Mouse (Mus musculus) liver, embryonic 14.5 days (tissue): Measurements from ENCODE around the gene B3galnt1. TPM values are rescaled to one million over a fixed set of nuclear protein-coding genes. Genes with fewer than 3 reads are reported as not detected.

Experiments used
- ATAC-seq: fragments of 200-750 bp; cut with Nextera tagmentation; 2 replicates; pipeline ENCODE4 v1.8.0; 2017; ENCODE audit warnings: moderate number of reproducible peaks, mild to moderate bottlenecking, moderate library complexity; ENCODE audit not compliant: insufficient read depth
- DNase-seq, 3 experiments: peaks; one replicate each; pipeline ENCODE4 v3.0.0-alpha.2; 2012 to 2013; ENCODE audit warnings: low read depth in 3 of 3, low spot score in 3 of 3
- H3K27ac ChIP-seq: fragments of 300-500 bp; sonication (generic); 2 replicates; pipeline ENCODE4 v1.5.1; 2014; ENCODE audit warnings: moderate library complexity, mild to moderate bottlenecking, control low read depth, inconsistent platforms
- H3K27me3 ChIP-seq: fragments of 300-500 bp; sonication (generic); 2 replicates; pipeline ENCODE4 v1.6.1; 2014; ENCODE audit warnings: mild to moderate bottlenecking, low read length, moderate library complexity; ENCODE audit not compliant: control insufficient read depth, insufficient read depth
- H3K36me3 ChIP-seq: fragments of 300-500 bp; sonication (generic); replicated peaks from 2 replicates; pipeline ENCODE4 v1.6.1; 2014; ENCODE audit warnings: low read depth; ENCODE audit not compliant: control insufficient read depth, insufficient read depth
- H3K4me1 ChIP-seq, 2 experiments: fragments of 200-500 bp in 1 of 2; fragments of 300-500 bp in 1 of 2; sonication (generic) in 1 of 2; replicated peaks; 2 replicates each; pipeline ENCODE4 v1.6.1; 2012 to 2014; ENCODE audit warnings: antibody characterized with exemption in 1 of 2, inconsistent platforms in 1 of 2, low read length in 1 of 2; ENCODE audit not compliant: control insufficient read depth in 2 of 2, insufficient read depth in 2 of 2
- H3K4me2 ChIP-seq: fragments of 300-500 bp; sonication (generic); 2 replicates; pipeline ENCODE4 v1.6.1; 2014; ENCODE audit warnings: low read depth, mild to moderate bottlenecking, control low read depth, moderate library complexity
- H3K4me3 ChIP-seq, 2 experiments: fragments of 200-500 bp in 1 of 2; fragments of 300-500 bp in 1 of 2; sonication (generic) in 1 of 2; 2 replicates each; pipeline ENCODE4 v1.5.1; 2012 to 2014; ENCODE audit warnings: low read depth in 2 of 2, low read length in 2 of 2, mild to moderate bottlenecking in 2 of 2, control low read depth in 1 of 2, inconsistent platforms in 1 of 2, moderate library complexity in 1 of 2; ENCODE audit not compliant: insufficient read depth in 1 of 2
- H3K9ac ChIP-seq: fragments of 300-500 bp; sonication (generic); replicated peaks from 2 replicates; pipeline ENCODE4 v1.6.1; 2014; ENCODE audit warnings: mild to moderate bottlenecking, control low read depth, moderate library complexity
- H3K9me3 ChIP-seq: fragments of 300-500 bp; sonication (generic); 2 replicates; pipeline ENCODE4 v1.6.1; 2016; ENCODE audit warnings: low read length, mixed read lengths; ENCODE audit not compliant: control insufficient read depth
- CTCF ChIP-seq: IDR thresholded peaks from 2 replicates; pipeline ENCODE4 v1.5.1; 2016; ENCODE audit warnings: antibody characterized with exemption, low read depth, control low read depth
- EP300 ChIP-seq: IDR thresholded peaks from 2 replicates; pipeline ENCODE4 v1.6.1; 2016; ENCODE audit warnings: antibody characterized with exemption, low read depth
- WGBS: fragments of 180-500 bp; shearing (Covaris S2); extraction: QIAGEN DNeasy Blood & Tissue Kit; methylation state at CpG from one replicate; pipeline ENCODE4 v1.1.7; 2014; ENCODE audit not compliant: insufficient replicate concordance; 5-methylcytosine and 5-hydroxymethylcytosine counted together
- polyA plus RNA-seq, 2 experiments: library from polyadenylated mRNA; depleted of rRNA in 1 of 2; stranded (reverse) in 1 of 2; unstranded in 1 of 2; fragments of >200 nt; fragmentation: Nextera tagmentation in 1 of 2; extraction: Ambion mirVana in 1 of 2; gene quantifications; 2 replicates each; pipeline versions ENCODE4 v1.2.1 to v1.2.3; 2012 to 2014

The B3galnt1 gene
- polyA plus RNA-seq, 2 experiments, result 1.3 to 2.9 TPM

DNA sequence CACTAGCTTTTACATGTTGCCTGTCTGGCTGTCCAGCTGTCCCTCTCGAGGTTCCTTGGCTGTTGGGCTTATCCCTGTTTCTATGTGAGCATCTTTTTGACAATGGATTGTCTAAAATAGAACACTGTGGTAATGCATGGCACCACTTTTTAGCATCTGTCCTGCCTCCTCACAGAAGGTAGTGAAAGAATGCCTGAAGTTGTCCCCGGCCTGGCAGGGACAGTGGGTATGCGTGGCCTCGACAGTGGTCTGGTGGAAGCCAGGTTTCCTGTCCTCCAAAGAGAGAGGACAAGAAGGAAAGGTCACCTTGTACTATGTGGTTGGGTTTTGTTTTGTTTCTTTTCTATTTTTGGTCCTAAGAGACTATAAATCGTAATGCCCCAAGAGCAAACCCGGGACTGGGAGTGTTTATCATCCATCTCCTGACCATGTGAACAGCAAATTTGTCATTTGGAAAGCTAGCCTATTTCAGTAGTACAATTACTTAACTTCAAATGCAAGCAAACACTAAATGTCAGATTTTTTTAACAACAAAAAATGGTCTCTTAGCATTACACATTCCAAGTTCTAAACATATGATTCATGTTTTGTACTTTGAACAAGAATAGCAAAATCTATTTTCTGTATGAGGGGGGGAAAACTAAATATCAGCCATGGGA, 39.3 kb downstream of the B3galnt1 start:
- H3K27me3 ChIP-seq, result no peaks in the 10 kb centered on the region
- H3K9me3 ChIP-seq, result no peaks in the 10 kb centered on the region
- no peak overlapping the region for H3K27ac ChIP-seq
- WGBS, result 54% methylated on average over 6 of the region's 6 CpGs
- no peaks in the 10 kb centered on the region for H3K36me3 ChIP-seq
- DNase-seq, result no peak
- H3K4me2 ChIP-seq, result no peak overlapping the region
- no peak for TF ChIP-seq EP300
- no peak for TF ChIP-seq CTCF
- H3K4me3 ChIP-seq, result no peak overlapping the region
- ATAC-seq, result no peak
- peaks cover 0 to 5% of the 10 kb centered on the region in 2 experiments; a peak in 1 of 4 replicates for H3K4me1 ChIP-seq
- H3K9ac ChIP-seq, result no peak overlapping the region

DNA sequence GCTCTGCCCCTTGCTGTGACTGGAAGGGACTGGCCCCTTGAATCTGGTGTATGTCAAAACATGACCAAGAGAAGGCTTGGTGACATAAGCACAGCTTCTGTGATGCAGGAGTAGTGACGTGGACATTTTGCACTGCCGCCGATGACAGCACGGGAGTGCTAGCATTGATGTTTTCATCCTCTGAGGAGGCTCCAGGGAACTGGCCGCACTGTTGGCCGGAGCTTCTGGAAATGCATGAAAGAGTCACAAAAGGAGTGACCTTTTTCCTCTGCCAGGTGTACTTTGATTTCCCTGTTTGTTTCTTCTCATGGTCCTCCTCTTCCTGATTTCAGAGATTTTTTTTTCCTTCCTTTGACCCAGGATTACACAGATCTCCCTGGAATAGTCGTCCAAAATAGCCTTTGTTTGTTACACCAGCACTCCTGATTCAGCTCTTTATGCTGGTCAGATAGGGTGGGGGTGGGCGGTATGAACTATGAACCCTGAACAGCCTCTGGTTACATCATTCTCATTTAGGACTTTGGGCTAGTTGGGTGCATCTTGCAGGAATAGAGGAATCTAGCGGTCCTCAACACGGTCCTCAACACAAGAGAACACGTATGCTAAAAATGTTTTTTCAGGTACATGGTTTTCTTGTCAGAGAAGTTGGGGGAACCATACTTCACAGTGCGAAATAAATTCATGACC, 42.5 kb downstream of the B3galnt1 start:
- ATAC-seq (no peak), DNase-seq (peak in 1 of 3 experiments; percentile 7)
- Histone ChIP-seq H3K4me2 (no peak overlapping the region), H3K27ac (no peak overlapping the region), H3K4me3 (no peak overlapping the region), H3K9ac (no peak overlapping the region), H3K9me3 (no peaks in the 10 kb centered on the region), H3K36me3 (no peaks in the 10 kb centered on the region), H3K27me3 (no peaks in the 10 kb centered on the region), H3K4me1 (peaks cover 0 to 5% of the 10 kb centered on the region in 2 experiments; a peak in 1 of 4 replicates)
- 69% methylated on average over 12 of the region's 12 CpGs for WGBS
- TF ChIP-seq EP300 (no peak), CTCF (no peak)

DNA sequence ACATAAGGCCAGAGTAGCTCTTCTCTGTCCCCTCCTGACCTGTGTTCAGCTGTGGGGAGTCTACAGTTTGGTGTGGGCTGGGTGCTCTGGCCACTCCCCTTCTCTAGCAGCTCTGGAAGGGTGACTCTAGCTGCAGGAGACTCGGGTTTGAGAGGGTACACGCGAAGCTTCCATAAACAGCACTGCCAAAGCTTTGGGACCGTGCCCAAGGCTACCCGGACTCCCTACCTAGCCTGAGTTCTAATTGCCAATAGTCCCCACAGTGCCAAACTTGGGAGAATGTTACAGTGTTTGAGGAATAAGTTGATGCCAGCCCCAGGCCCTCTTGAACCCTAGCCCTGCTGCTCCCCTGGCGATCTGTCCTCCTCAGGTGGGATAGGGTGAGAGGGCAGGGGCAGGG, 43.2 kb downstream of the B3galnt1 start:
- Histone ChIP-seq H3K27me3 (no peaks in the 10 kb centered on the region), H3K9me3 (no peaks in the 10 kb centered on the region), H3K4me1 (peaks cover 0 to 5% of the 10 kb centered on the region in 2 experiments; a peak in 1 of 4 replicates), H3K4me2 (no peak overlapping the region), H3K27ac (no peak overlapping the region), H3K36me3 (no peaks in the 10 kb centered on the region), H3K4me3 (no peak overlapping the region), H3K9ac (no peak overlapping the region)
- TF ChIP-seq CTCF (no peak), EP300 (no peak)
- no peak for ATAC-seq
- no peak for DNase-seq
- WGBS, result 80% methylated on average over 6 of the region's 6 CpGs

DNA sequence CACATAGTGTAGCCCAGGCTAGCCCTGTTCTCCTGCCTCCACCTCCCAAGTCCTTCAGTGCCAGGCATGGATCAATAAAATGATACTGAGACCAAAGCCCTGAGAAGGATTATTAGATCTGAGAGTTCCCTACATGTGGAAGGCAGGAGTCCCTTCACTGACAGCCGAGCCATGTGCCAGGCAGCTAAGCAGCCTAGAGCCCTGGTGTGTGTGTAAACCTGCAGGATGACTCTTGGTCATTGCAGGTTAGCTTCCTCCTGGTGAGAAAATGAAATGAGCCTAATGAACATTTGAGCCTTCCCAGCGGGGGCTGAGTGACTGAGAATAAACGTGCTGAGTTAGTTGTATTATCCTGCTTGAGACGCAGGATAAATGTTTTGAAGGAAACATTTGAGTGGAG, 49.2 kb downstream of the B3galnt1 start:
- Histone ChIP-seq H3K27ac (no peak overlapping the region), H3K4me1 (no peaks in the 10 kb centered on the region), H3K36me3 (no peaks in the 10 kb centered on the region), H3K27me3 (no peaks in the 10 kb centered on the region), H3K4me2 (no peak overlapping the region), H3K4me3 (no peak overlapping the region), H3K9ac (no peak overlapping the region), H3K9me3 (no peaks in the 10 kb centered on the region)
- no peak for ATAC-seq
- 69% methylated on average over 4 of the region's 4 CpGs for WGBS
- DNase-seq, result no peak
- no peak for TF ChIP-seq EP300
- no peak for TF ChIP-seq CTCF

DNA sequence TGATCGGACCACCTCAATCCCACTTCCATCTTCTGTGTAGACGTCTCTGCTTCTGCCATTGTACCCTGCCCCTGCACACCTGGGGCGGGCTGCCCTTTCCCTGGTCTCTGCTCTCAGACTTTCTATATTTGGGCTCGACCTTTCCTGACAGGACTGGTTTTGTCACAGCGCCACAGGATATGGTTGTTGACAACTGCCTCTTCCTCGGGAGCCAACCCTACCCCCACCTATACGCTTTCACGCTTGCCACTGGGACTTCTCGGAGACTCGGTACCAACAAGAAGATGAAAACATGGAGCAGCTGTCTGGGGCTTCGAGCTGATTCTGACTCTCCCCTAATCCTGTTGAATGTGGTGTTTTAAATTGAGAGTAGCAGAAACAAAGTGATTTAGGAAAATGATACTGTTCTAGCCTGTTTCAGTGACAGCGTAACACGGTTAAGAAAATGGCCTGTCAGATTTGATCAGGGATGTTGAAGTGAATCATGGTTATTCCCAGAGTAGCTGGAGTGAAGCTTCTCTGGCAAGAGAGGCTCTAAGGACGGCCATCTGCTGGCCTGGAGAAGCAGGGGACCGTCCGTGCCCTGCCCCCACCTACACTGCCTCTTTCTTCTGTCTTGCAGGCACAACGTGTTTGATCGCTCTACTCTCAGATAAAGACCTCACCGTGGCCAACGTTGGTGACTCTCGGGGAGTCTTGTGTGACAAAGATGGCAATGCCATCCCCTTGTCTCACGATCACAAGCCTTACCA, 49.9 kb downstream of the B3galnt1 start:
- no peaks in the 10 kb centered on the region for H3K27me3 ChIP-seq
- ATAC-seq, result no peak
- H3K4me2 ChIP-seq, result no peak overlapping the region
- no peak overlapping the region for H3K9ac ChIP-seq
- H3K4me3 ChIP-seq, result no peak overlapping the region
- DNase-seq, result no peak
- no peaks in the 10 kb centered on the region for H3K9me3 ChIP-seq
- no peaks in the 10 kb centered on the region for H3K4me1 ChIP-seq
- 63% methylated on average over 22 of the region's 22 CpGs for WGBS
- TF ChIP-seq EP300, result no peak
- TF ChIP-seq CTCF, result no peak
- H3K27ac ChIP-seq, result no peak overlapping the region
- H3K36me3 ChIP-seq, result no peaks in the 10 kb centered on the region
